Mouse (Mus musculus): ENCODE results near the gene Krtcap3.

DNA sequence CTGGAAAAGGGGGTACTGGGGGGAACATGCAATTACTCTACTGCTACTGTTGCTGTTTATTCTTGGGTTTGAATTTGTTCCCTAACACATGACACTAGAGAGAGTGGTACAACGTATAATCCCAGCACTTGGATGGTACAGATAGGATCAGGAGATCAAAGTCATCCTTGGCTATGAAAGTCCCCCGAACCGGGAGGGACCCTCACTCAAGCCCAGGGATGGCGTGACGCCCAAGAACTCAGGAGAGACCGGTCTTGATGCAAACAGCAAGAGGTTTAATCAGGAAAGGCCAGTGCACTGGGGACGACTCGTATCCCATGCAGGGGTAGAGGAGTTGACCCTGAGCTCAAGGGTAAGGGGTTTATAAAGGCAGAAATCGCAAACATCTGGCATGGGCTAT lies 28.8 kb upstream of the Krtcap3 start:
- no peak for TF ChIP-seq POLR2A (IDR thresholded peaks at IDR 0.05; ENCODE audit: low read depth, low read length)
- no peak for TF ChIP-seq CTCF (IDR thresholded peaks at IDR 0.05; ENCODE audit: extremely low read depth, insufficient read depth, insufficient read length, insufficient replicate concordance)
